Mouse (Mus musculus) lung, adult 2 months (tissue): Measurements from ENCODE around the gene Atp8a2.

ENCODE experiments used
- CTCF ChIP-seq: fragments of 200-500 bp; IDR thresholded peaks from 2 replicates; pipeline ENCODE4 v1.5.1; 2011; ENCODE audit warnings: mild to moderate bottlenecking, low read length, control low read depth; ENCODE audit not compliant: insufficient read depth
- POLR2A ChIP-seq: fragments of 200-500 bp; IDR thresholded peaks from 2 replicates; pipeline ENCODE4 v1.6.1; 2011; ENCODE audit warnings: low read depth, mild to moderate bottlenecking, control low read depth, low read length, borderline replicate concordance; ENCODE audit errors: extremely low read depth

DNA sequence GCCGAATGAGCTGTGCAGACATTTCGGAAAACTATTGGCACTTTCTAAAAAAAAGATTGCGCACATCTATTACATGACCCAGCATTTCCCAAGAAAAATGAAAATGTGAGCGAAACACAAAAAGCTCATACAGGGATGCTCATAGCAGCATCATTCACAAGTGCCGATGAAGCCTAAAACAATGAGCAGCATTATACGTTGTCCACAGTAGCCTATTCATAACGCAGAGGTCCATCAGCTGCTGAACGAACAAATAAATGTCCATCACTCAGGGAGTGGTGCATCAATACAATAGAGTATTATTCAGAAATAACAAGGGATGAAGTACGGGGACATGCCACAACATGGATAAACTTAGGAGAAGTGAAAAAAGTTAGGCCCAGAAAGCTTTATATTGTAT lies 416.6 kb downstream of the Atp8a2 start:
- TF ChIP-seq POLR2A, result no peak
- TF ChIP-seq CTCF, result no peak
